Mouse (Mus musculus): ENCODE data around the gene Mras. TPM values are rescaled to one million over a fixed set of nuclear protein-coding genes. Genes with fewer than 3 reads are reported as not detected.

The Mras gene
- polyA plus RNA-seq, 1 experiment from 2014 or later = 14.2 TPM

DNA sequence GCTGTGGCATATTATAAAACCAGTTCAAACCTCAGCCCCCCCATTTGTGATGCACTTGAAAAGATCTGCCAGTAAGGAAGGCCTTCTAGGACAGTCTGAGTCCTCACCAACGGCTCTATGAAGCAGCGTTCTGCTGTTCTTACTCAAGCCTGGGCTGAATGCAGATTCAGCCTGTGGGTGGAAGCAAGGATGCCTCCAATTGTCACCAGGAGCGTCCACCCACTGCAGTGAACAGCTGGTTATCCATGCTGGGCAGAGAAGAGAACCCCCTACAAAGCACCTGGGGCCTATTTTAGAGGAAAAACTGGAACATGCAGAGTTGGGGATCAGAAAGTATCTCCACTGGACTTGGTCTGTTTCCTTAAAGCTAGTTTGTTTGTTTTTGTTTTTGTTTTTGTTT lies 7.3 kb downstream of the Mras start:
- no peak overlapping the region for H3K4me3 ChIP-seq (ENCODE audit: low read depth, low read length)
- no peak for DNase-seq (ENCODE audit: low spot score)
- no peak for ATAC-seq (replicated peaks; ENCODE audit: insufficient number of reproducible peaks, low FRiP score, low TSS enrichment, low read depth)
- WGBS = 91% methylated on average over 3 of the region's 3 CpGs
- peaks cover 5% of the 10 kb centered on the region for H3K4me1 ChIP-seq (ENCODE audit: control insufficient read depth, insufficient read depth, low read length)
- H3K36me3 ChIP-seq (replicated peaks; ENCODE audit: control insufficient read depth, insufficient read depth, low read depth, low read length) = no peaks in the 10 kb centered on the region
- H3K27ac ChIP-seq (replicated peaks; ENCODE audit: low read depth, low read length) = no peak overlapping the region
- H3K27me3 ChIP-seq (ENCODE audit: control insufficient read depth, insufficient read depth, low read length) = no peaks in the 10 kb centered on the region
- H3K4me2 ChIP-seq (ENCODE audit: low read depth, low read length) = no peak overlapping the region
- no peak overlapping the region for H3K9ac ChIP-seq (replicated peaks; ENCODE audit: low read length)
- H3K9me3 ChIP-seq (replicated peaks; ENCODE audit: control insufficient read depth, low read length) = no peaks in the 10 kb centered on the region

DNA sequence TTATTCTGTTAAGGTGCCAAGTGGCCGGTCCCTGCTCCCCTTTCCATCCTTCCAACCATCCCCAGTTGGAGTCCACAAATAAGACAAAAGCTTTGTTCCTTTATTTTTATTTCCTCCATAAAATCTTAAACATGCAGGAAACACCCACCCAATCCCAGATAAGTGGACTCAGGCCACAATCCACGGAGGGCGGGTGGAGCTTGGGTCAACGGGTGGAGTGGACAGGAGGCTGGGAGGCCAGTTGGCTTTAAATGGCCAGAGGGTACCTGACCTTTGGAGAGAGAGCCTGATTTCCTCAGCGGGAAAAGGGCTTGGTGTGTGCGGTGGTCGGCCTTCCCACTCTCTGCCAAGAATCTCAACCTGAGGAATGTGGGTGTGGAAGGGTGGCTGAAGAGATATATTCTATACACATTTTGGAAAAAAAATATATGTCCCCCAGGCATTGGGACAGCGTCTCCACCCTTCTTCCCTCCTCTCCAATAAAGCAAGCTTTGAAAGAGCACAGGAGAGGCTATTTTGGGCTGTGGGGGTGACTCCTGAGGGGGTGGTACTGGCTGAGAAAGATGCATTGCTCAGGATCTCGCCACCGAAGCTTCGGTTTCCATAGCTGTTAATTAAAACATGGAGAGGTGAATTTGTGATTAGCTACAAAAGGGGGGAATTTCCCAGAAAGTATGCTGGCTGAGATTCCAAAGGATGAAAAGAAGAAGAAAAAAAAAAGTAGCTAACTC lies 8.4 kb downstream of the Mras start:
- no peak for ATAC-seq (replicated peaks; ENCODE audit: insufficient number of reproducible peaks, low FRiP score, low TSS enrichment, low read depth)
- H3K36me3 ChIP-seq (replicated peaks; ENCODE audit: control insufficient read depth, insufficient read depth, low read depth, low read length) = no peaks in the 10 kb centered on the region
- WGBS = 66% methylated on average over 11 of the region's 11 CpGs
- no peak overlapping the region for H3K9ac ChIP-seq (replicated peaks; ENCODE audit: low read length)
- no peak overlapping the region for H3K4me2 ChIP-seq (ENCODE audit: low read depth, low read length)
- H3K4me1 ChIP-seq (ENCODE audit: control insufficient read depth, insufficient read depth, low read length) = peaks cover 5% of the 10 kb centered on the region; the same call in 1 of the 2 replicates
- H3K9me3 ChIP-seq (replicated peaks; ENCODE audit: control insufficient read depth, low read length) = no peaks in the 10 kb centered on the region
- DNase-seq (ENCODE audit: low spot score) = no peak
- no peaks in the 10 kb centered on the region for H3K27me3 ChIP-seq (ENCODE audit: control insufficient read depth, insufficient read depth, low read length)
- H3K27ac ChIP-seq (replicated peaks; ENCODE audit: low read depth, low read length) = no peak overlapping the region
- H3K4me3 ChIP-seq (ENCODE audit: low read depth, low read length) = no peak overlapping the region

DNA sequence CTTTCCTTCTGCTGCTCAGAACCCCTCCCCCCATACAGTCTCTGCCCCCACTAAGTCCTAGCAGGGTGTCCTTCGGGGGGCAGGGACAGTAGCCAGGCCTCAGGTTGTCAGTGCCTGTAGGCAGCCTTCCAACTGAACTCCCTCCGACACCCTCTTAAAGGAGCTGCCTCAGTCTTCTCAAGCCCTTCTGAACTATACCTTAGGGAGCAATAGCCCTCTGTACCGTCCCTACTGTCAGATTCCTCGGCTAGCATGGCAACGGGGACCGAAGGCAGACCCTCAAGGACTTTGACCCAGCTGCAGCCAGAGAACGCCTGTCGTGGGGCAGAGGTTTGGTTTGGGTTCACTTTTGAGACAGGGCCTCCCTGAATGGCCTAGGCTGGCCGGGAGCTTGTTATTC lies 11.9 kb downstream of the Mras start:
- DNase-seq (ENCODE audit: low spot score) = no peak
- 63% methylated on average over 9 of the region's 9 CpGs for WGBS
- no peak overlapping the region for H3K4me2 ChIP-seq (ENCODE audit: low read depth, low read length)

DNA sequence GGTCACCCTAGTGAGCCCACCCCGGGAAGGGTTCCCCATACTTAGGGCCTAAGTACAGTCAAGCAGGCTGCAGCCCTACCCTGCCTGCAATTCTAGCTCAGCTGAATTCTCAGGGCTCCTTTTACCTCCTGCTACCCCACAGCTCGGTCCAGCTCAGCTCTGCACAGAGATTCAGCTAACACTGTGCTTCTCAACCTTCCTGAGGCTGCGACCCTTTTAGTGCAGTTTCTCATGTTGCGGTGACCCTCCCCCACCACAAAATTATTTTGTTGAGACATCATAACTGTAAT lies 12.7 kb downstream of the Mras start:
- H3K27ac ChIP-seq (replicated peaks; ENCODE audit: low read depth, low read length) = no peak overlapping the region
- WGBS = 52% methylated on average over 4 of the region's 4 CpGs
- no peak overlapping the region for H3K9ac ChIP-seq (replicated peaks; ENCODE audit: low read length)
- H3K4me1 ChIP-seq (ENCODE audit: control insufficient read depth, insufficient read depth, low read length) = peaks cover 5% of the 10 kb centered on the region; the same call in 1 of the 2 replicates
- H3K4me3 ChIP-seq (ENCODE audit: low read depth, low read length) = no peak overlapping the region
- ATAC-seq (replicated peaks; ENCODE audit: insufficient number of reproducible peaks, low FRiP score, low TSS enrichment, low read depth) (no peak), DNase-seq (ENCODE audit: low spot score) (no peak)
- no peaks in the 10 kb centered on the region for H3K9me3 ChIP-seq (replicated peaks; ENCODE audit: control insufficient read depth, low read length)
- H3K4me2 ChIP-seq (ENCODE audit: low read depth, low read length) = no peak overlapping the region
- no peaks in the 10 kb centered on the region for H3K27me3 ChIP-seq (ENCODE audit: control insufficient read depth, insufficient read depth, low read length)
- no peaks in the 10 kb centered on the region for H3K36me3 ChIP-seq (replicated peaks; ENCODE audit: control insufficient read depth, insufficient read depth, low read depth, low read length)

More for the DNA sequence above, 11.9 kb downstream of the Mras start:
- Histone ChIP-seq H3K9ac (replicated peaks; ENCODE audit: low read length) (no peak overlapping the region), H3K4me3 (ENCODE audit: low read depth, low read length) (no peak overlapping the region), H3K9me3 (replicated peaks; ENCODE audit: control insufficient read depth, low read length) (no peaks in the 10 kb centered on the region), H3K36me3 (replicated peaks; ENCODE audit: control insufficient read depth, insufficient read depth, low read depth, low read length) (no peaks in the 10 kb centered on the region), H3K4me1 (ENCODE audit: control insufficient read depth, insufficient read depth, low read length) (peaks cover 5% of the 10 kb centered on the region; the same call in 1 of the 2 replicates), H3K27me3 (ENCODE audit: control insufficient read depth, insufficient read depth, low read length) (no peaks in the 10 kb centered on the region), H3K27ac (replicated peaks; ENCODE audit: low read depth, low read length) (no peak overlapping the region)
- no peak for ATAC-seq (replicated peaks; ENCODE audit: insufficient number of reproducible peaks, low FRiP score, low TSS enrichment, low read depth)

DNA sequence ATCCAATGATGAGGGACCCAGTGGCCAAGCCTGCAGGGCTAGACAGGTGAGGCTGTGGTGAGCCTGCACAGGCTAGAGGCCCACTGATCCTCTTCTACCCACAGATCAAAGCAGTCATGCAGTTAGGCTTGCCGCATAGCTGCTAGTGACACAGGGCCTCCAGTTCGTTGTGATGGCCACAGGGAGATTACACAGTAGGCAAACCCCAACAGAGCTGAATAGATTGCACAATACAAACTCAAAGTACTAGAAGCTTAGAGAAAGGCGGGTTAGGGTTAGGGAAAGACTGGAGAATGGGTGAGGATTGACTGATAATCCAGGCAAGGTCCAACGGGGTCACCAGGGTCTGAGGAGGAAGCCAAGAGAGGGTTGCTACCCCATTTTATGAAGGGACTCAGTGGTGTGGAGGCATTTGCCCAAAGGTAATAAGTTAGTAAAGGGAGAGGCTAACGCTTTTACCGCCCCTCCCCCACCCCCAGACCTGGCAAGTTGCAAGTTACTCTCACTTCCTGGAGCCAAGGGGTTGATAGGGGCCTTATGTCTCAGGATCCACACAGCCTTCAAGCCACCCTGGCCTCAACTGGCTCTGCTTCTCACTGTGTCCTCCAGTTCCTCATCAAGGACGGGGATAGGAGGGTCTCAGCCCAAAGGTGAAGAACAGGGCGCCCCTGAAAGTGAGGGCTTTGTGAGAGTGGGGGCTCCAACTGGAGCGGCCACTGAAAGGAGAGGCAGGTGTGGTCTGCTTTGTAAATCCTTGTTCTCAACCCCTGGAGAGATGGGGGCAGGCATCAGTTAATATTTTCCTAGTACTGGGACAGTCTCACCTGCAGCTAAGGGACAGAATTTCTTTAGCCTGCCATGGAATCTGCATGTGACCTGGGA lies 13.2 kb downstream of the Mras start:
- H3K27me3 ChIP-seq (ENCODE audit: control insufficient read depth, insufficient read depth, low read length) = no peaks in the 10 kb centered on the region
- H3K36me3 ChIP-seq (replicated peaks; ENCODE audit: control insufficient read depth, insufficient read depth, low read depth, low read length) = no peaks in the 10 kb centered on the region
- peaks cover 5% of the 10 kb centered on the region; the same call in 1 of the 2 replicates for H3K4me1 ChIP-seq (ENCODE audit: control insufficient read depth, insufficient read depth, low read length)
- no peaks in the 10 kb centered on the region for H3K9me3 ChIP-seq (replicated peaks; ENCODE audit: control insufficient read depth, low read length)
- 64% methylated on average over 9 of the region's 9 CpGs for WGBS
- DNase-seq (ENCODE audit: low spot score) (no peak), ATAC-seq (replicated peaks; ENCODE audit: insufficient number of reproducible peaks, low FRiP score, low TSS enrichment, low read depth) (no peak)
- H3K9ac ChIP-seq (replicated peaks; ENCODE audit: low read length) = 0 out of 2 replicates have a peak overlapping the region, but pooled peaks have one; percentile 6
- H3K27ac ChIP-seq (replicated peaks; ENCODE audit: low read depth, low read length) = no peak overlapping the region
- no peak overlapping the region for H3K4me3 ChIP-seq (ENCODE audit: low read depth, low read length)
- H3K4me2 ChIP-seq (ENCODE audit: low read depth, low read length) = no peak overlapping the region

DNA sequence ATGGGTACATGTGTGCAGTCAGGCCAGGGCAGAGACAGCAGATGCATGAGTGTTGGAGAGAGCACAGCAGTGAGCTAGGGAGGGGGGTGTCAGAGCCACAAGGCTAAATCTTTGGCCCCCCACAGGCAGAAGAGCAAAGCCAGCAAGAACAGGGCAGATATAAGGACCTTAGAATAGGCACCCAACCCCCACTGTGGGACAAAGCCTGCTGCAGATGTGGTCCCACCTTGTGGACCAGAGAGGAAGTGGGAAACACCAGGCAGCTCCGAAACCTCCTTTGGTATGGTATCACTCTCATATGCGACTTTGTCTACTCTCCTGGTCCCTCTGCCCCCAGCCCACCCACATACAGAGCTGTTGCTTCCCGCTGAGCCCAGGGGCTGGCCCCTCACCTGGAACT lies 15.3 kb downstream of the Mras start:
- no peak for ATAC-seq (replicated peaks; ENCODE audit: insufficient number of reproducible peaks, low FRiP score, low TSS enrichment, low read depth)
- H3K4me2 ChIP-seq (ENCODE audit: low read depth, low read length) = no peak overlapping the region
- H3K4me1 ChIP-seq (ENCODE audit: control insufficient read depth, insufficient read depth, low read length) = peaks cover 5% of the 10 kb centered on the region; the same call in 1 of the 2 replicates
- no peak overlapping the region for H3K9ac ChIP-seq (replicated peaks; ENCODE audit: low read length)
- no peak overlapping the region for H3K4me3 ChIP-seq (ENCODE audit: low read depth, low read length)
- DNase-seq (ENCODE audit: low spot score) = no peak
- no peaks in the 10 kb centered on the region for H3K36me3 ChIP-seq (replicated peaks; ENCODE audit: control insufficient read depth, insufficient read depth, low read depth, low read length)
- H3K27ac ChIP-seq (replicated peaks; ENCODE audit: low read depth, low read length) = no peak overlapping the region
- no peaks in the 10 kb centered on the region for H3K27me3 ChIP-seq (ENCODE audit: control insufficient read depth, insufficient read depth, low read length)
- no peaks in the 10 kb centered on the region for H3K9me3 ChIP-seq (replicated peaks; ENCODE audit: control insufficient read depth, low read length)
- 59% methylated on average over 3 of the region's 3 CpGs for WGBS

DNA sequence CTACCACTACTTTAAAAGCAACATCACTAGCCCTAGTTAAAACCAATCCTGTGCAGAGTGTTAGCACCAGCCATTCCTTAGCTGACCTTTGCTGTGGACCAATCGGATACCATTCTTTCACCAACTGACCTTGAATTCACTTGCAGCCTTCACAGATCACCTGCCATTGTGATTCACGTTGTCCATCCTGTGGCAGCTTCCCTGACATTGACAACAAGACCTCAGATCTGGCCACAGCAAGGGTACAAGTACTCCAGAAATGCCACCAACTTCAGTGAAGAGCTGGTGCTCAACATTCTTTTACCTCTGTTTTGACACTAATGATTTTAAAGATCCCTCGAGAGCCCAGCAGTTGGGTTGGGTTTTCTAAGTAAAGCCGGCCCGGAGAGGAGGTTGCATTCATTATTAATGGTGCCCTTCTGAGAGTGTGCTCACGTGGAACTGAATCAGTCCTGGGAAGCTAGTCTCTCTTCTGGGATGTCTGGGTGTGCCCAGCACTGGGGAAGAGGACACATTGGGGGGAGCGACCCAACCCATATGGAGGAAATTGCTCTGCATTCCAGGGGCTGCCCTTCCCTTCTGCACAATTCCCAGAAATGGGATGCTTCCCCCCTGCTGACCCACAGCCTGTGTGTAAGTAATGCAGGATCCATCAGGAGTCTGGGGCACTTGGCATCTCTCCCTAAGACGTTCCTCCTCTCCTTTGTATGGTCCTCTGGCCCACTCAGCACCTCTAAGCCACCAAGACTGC lies 17.1 kb downstream of the Mras start:
- Histone ChIP-seq H3K27me3 (ENCODE audit: control insufficient read depth, insufficient read depth, low read length) (no peaks in the 10 kb centered on the region), H3K9ac (replicated peaks; ENCODE audit: low read length) (no peak overlapping the region), H3K36me3 (replicated peaks; ENCODE audit: control insufficient read depth, insufficient read depth, low read depth, low read length) (no peaks in the 10 kb centered on the region), H3K4me1 (ENCODE audit: control insufficient read depth, insufficient read depth, low read length) (peaks cover 5% of the 10 kb centered on the region; the same call in 1 of the 2 replicates), H3K4me2 (ENCODE audit: low read depth, low read length) (no peak overlapping the region), H3K4me3 (ENCODE audit: low read depth, low read length) (no peak overlapping the region), H3K27ac (replicated peaks; ENCODE audit: low read depth, low read length) (no peak overlapping the region), H3K9me3 (replicated peaks; ENCODE audit: control insufficient read depth, low read length) (no peaks in the 10 kb centered on the region)
- DNase-seq (ENCODE audit: low spot score) (no peak), ATAC-seq (replicated peaks; ENCODE audit: insufficient number of reproducible peaks, low FRiP score, low TSS enrichment, low read depth) (no peak)
- WGBS = 79% methylated on average over 8 of the region's 8 CpGs

All from embryonic facial prominence, embryonic 11.5 days (tissue).